Mouse (Mus musculus): ENCODE measurements at regions not wholly inside any gene's neighbourhood (a gene's known extent, or its start where the extent isn't known, plus 50 kb on each side); places are given as distances from the start of the nearest gene placed in this dataset.

DNA sequence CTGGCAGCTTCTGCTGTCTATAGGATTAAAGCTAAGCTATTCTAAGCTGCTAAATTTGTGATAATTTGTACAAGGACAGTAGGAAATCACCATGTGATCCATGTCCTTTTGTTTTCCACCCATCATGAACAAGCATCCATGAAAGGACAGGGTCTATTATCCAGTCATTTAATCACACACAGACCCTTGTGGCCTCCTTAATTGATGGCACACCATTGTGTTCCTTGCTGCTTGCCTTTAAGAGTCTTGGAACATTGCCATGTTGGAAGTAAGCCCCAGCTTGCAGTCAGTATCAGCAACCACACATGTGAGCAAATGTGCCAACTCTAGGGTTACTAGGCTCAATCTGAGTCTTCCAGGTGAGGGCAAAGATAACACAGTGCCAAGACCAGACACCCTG is 608.7 kb downstream of the Hs3st4 start:
- no peak for ATAC-seq (replicated peaks; ENCODE audit: insufficient number of reproducible peaks, insufficient read depth, low FRiP score, low read depth)
- Histone ChIP-seq H3K4me1 (replicated peaks) (no peaks in the 10 kb centered on the region), H3K36me3 (no peaks in the 10 kb centered on the region), H3K27me3 (no peaks in the 10 kb centered on the region), H3K9ac (no peak overlapping the region), H3K4me2 (no peak overlapping the region), H3K9me3 (replicated peaks) (no peaks in the 10 kb centered on the region), H3K4me3 (no peak overlapping the region), H3K27ac (no peak overlapping the region)

DNA sequence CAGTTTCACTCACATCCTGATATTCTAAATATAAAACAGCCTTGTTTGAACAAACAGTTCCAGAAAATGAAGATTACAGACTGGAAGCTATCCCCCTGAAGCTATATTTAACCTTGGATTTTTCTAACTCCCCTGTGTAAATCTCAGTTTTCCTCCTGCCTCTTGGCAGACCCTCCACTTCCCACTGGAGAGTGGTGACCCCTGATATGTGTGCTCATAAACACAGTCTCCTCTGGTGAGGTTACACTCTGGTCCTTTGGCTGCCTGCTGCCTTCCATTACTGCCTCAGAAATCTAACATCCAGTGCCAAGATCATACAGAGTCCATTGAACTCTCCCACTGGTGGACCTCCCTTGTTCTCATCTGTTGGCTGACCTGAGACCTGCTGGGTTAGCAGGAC is 610.8 kb downstream of the Hs3st4 start:
- Histone ChIP-seq H3K27me3 (no peaks in the 10 kb centered on the region), H3K27ac (peak overlapping the region; percentile 21; the same call in 1 of the 2 replicates), H3K4me1 (replicated peaks) (no peaks in the 10 kb centered on the region), H3K36me3 (no peaks in the 10 kb centered on the region), H3K4me2 (no peak overlapping the region), H3K9ac (no peak overlapping the region), H3K9me3 (replicated peaks) (no peaks in the 10 kb centered on the region), H3K4me3 (no peak overlapping the region)
- peak; percentile 72 for ATAC-seq (replicated peaks; ENCODE audit: insufficient number of reproducible peaks, insufficient read depth, low FRiP score, low read depth)

DNA sequence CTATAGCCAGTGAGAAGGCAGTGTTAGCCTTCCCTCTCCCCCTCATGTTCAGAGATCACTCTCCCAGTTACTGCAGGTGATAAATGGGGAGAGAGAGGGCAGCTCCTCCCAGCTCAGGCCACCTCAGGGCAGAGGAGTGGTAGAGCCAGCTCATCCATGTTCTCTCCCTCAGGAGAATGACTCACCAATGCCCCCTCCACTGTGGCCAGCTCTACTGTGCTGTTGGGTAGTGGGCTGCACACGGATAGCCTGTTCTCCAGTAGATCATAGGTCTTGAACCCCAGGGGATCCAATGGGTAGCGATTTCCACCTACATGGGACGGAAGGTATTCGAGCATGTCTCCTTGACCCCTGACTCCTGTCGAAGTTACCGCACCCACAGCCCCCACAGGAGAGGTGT is 618.1 kb downstream of the Hs3st4 start:
- 0 out of 2 replicates have a peak, but pooled peaks have one; percentile 31 for ATAC-seq (replicated peaks; ENCODE audit: insufficient number of reproducible peaks, insufficient read depth, low FRiP score, low read depth)
- Histone ChIP-seq H3K4me3 (no peak overlapping the region), H3K9ac (no peak overlapping the region), H3K9me3 (replicated peaks) (no peaks in the 10 kb centered on the region), H3K36me3 (no peaks in the 10 kb centered on the region), H3K27ac (no peak overlapping the region), H3K4me1 (replicated peaks) (no peaks in the 10 kb centered on the region), H3K4me2 (no peak overlapping the region), H3K27me3 (no peaks in the 10 kb centered on the region)
- WGBS, result 92% methylated on average over 6 of the region's 6 CpGs

DNA sequence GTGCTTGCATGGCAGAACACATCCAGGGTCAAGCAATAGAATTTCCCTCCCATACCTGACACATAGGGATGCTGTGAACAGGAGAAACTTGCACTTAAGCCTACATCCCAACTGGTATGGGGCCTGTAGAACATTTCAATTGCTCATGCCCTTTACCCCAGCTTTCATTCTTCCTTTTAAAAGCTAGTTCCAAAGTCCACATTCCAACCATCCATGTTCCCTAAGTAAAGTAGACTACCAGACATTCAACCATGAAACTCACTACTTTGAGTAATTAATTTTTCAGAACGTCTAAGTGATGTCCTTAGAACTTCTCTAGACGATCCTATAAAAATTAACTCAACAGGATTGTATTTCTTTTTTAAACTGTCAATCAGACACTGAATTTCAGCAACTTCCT is 621.9 kb downstream of the Hs3st4 start:
- Histone ChIP-seq H3K4me1 (replicated peaks) (no peaks in the 10 kb centered on the region), H3K4me3 (no peak overlapping the region), H3K27ac (no peak overlapping the region), H3K4me2 (no peak overlapping the region), H3K9me3 (replicated peaks) (no peaks in the 10 kb centered on the region), H3K9ac (no peak overlapping the region), H3K27me3 (no peaks in the 10 kb centered on the region), H3K36me3 (no peaks in the 10 kb centered on the region)
- no peak for ATAC-seq (replicated peaks; ENCODE audit: insufficient number of reproducible peaks, insufficient read depth, low FRiP score, low read depth)
- 77% methylated on average over 2 of the region's 2 CpGs for WGBS

DNA sequence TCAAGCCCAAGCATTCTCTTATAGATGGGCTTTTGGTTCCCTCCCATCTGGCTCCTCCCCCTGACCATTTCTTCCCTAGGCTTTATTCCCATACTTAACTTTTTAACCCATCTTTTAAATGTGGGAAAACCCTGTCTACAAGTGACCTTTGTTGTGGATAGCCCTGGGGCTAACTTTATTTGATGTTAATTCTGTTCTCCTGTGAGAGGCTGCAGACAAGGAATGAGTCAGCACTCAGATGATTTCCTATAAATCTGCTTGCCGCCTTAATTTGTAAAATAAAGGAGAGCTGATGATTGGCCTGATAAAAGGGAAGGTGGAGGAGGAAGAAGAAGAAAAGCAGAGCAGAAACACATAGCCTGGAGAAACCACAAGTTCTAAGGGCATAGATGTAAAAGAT is 623.3 kb downstream of the Hs3st4 start:
- H3K27me3 ChIP-seq, result no peaks in the 10 kb centered on the region
- H3K27ac ChIP-seq, result no peak overlapping the region
- H3K4me2 ChIP-seq, result no peak overlapping the region
- no peaks in the 10 kb centered on the region for H3K36me3 ChIP-seq
- no peak overlapping the region for H3K4me3 ChIP-seq
- WGBS, result 55% methylated on average over 1 of the region's 1 CpGs
- H3K9me3 ChIP-seq (replicated peaks), result no peaks in the 10 kb centered on the region
- no peaks in the 10 kb centered on the region for H3K4me1 ChIP-seq (replicated peaks)
- no peak overlapping the region for H3K9ac ChIP-seq
- no peak for ATAC-seq (replicated peaks; ENCODE audit: insufficient number of reproducible peaks, insufficient read depth, low FRiP score, low read depth)

DNA sequence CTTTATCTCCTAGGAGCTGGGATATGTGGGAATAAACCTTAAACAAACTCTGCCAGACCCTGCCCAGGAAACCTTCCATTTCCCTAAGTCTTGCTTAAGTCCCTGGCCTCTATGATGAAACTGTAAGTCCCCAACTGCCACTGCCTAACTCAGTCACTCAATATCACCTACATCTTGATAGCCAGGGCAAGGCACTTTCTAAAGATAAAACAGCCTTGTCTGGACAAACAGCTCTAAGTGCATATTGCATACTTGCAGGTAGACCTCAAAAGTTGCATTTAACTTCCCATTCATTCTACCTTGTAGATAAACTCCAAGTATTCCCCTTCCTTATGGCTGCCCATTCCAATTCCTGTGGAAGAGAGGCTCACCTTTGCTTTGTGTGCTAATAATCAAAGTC is 624.4 kb downstream of the Hs3st4 start:
- H3K4me3 ChIP-seq, result no peak overlapping the region
- H3K9ac ChIP-seq, result no peak overlapping the region
- H3K9me3 ChIP-seq (replicated peaks), result no peaks in the 10 kb centered on the region
- H3K4me2 ChIP-seq, result no peak overlapping the region
- no peaks in the 10 kb centered on the region for H3K27me3 ChIP-seq
- no peak for ATAC-seq (replicated peaks; ENCODE audit: insufficient number of reproducible peaks, insufficient read depth, low FRiP score, low read depth)
- H3K27ac ChIP-seq, result no peak overlapping the region
- H3K36me3 ChIP-seq, result no peaks in the 10 kb centered on the region
- H3K4me1 ChIP-seq (replicated peaks), result no peaks in the 10 kb centered on the region

DNA sequence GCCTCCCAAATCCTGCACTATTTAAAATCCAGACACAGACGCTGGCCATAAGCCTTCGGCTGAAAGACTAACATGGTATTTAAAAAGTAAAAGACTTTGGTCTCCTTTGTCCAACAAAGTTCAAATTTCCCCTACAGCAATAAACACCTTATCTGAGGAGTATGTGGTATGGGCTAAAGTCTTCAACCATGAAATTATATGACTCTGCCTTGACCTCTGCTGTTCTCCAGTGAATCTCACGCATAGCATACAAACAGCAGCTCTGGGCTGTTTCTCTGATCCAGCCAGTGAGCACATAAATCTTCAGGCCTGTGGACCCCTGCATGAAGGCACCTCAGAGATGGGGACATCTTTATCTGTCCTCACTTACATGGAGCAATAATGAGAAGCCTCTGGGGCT is 627.8 kb downstream of the Hs3st4 start:
- H3K4me1 ChIP-seq (replicated peaks), result no peaks in the 10 kb centered on the region
- H3K27ac ChIP-seq, result no peak overlapping the region
- H3K27me3 ChIP-seq, result no peaks in the 10 kb centered on the region
- no peaks in the 10 kb centered on the region for H3K9me3 ChIP-seq (replicated peaks)
- no peak for ATAC-seq (replicated peaks; ENCODE audit: insufficient number of reproducible peaks, insufficient read depth, low FRiP score, low read depth)
- WGBS, result 78% methylated on average over 3 of the region's 3 CpGs
- no peak overlapping the region for H3K4me2 ChIP-seq
- H3K36me3 ChIP-seq, result no peaks in the 10 kb centered on the region
- H3K4me3 ChIP-seq, result no peak overlapping the region
- no peak overlapping the region for H3K9ac ChIP-seq

DNA sequence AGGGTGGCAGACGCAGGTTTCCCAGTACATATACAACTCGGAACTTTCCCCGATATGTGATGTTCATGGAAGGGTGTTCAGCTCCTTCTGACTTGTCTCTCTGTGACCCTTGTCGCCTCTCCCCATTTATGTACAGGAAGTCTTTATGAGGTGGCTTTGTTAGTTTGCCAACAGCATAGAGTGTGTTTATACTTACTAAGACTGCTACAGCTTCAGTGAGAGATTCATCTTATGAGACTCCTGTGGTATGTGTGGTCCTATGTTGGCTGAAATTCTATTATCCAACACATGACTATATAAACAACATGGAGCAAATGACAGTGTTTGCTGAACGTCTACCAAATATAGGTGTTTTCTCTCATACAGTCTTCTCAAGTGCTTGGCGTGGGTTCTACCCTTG is 664.5 kb downstream of the Hs3st4 start:
- Histone ChIP-seq H3K9ac (no peak overlapping the region), H3K27ac (no peak overlapping the region), H3K4me3 (no peak overlapping the region), H3K4me2 (no peak overlapping the region), H3K27me3 (no peaks in the 10 kb centered on the region), H3K4me1 (replicated peaks) (no peaks in the 10 kb centered on the region), H3K9me3 (replicated peaks) (no peaks in the 10 kb centered on the region), H3K36me3 (no peaks in the 10 kb centered on the region)
- 74% methylated on average over 6 of the region's 6 CpGs for WGBS
- no peak for ATAC-seq (replicated peaks; ENCODE audit: insufficient number of reproducible peaks, insufficient read depth, low FRiP score, low read depth)

DNA sequence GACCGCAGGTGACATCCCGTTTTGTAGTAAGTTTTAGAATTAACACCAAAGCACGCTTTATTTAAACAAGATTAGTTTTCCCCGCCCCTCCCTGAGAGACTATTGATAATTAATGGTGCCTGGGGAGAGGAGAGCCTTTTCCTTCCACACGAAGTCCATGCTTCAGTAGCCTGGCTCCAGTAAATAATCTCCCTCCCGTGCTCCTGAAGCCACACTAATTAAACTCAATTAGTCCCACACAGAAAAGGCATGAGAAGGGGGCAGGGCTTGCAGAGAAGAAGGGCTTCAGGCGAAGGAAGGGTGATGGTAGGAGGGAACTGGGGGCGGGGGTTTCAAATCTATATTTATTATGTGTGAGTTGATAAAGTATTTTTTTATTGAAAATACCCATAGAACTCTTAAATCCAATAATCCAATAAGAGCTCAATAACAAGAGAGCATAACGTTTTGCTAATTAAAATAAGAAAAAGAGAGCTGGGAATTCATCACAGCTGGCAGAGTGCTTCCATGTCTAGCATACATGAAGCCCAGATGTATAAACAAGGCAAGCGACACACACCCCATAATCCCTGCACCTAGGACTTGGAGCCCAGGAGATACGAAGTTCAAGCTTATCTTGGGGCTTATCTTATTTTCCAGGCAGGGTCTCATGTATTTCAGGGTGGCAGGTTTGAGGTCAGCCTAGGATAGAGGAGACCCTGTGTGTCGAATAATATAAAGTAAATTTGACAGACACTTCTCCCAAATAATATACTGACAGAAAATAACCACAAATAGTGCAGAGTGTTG is 684.7 kb downstream of the Hs3st4 start:
- no peak overlapping the region for H3K4me3 ChIP-seq
- 44% methylated on average over 12 of the region's 12 CpGs for WGBS
- H3K9ac ChIP-seq, result no peak overlapping the region
- H3K9me3 ChIP-seq (replicated peaks), result no peaks in the 10 kb centered on the region
- no peak overlapping the region for H3K4me2 ChIP-seq
- ATAC-seq (replicated peaks; ENCODE audit: insufficient number of reproducible peaks, insufficient read depth, low FRiP score, low read depth), result no peak
- H3K27me3 ChIP-seq, result no peaks in the 10 kb centered on the region
- peaks cover 12% of the 10 kb centered on the region for H3K4me1 ChIP-seq (replicated peaks)
- no peak overlapping the region for H3K27ac ChIP-seq
- H3K36me3 ChIP-seq, result no peaks in the 10 kb centered on the region

DNA sequence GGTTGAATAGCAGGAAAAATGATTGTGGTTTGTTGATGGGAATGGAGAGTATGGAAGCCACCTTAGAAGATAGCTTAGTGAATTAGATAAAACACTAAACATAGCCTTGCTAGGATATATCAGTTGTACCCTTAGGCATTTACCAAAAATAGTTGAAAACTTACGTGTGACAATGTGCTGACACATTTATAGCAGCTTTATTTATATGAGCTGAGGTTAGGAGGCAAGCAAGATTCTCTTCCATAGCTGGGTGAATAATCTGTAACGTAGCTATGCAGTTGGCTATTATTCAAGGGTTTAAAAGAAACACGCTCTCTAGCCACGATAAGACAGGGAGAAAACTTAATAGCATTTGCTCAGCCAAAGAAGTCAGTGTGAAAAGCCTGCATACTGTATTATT is 685.4 kb downstream of the Hs3st4 start:
- 27% methylated on average over 4 of the region's 4 CpGs for WGBS
- Histone ChIP-seq H3K4me3 (no peak overlapping the region), H3K9me3 (replicated peaks) (no peaks in the 10 kb centered on the region), H3K27me3 (no peaks in the 10 kb centered on the region), H3K9ac (no peak overlapping the region), H3K4me2 (no peak overlapping the region), H3K36me3 (no peaks in the 10 kb centered on the region), H3K27ac (no peak overlapping the region), H3K4me1 (replicated peaks) (peaks cover 12% of the 10 kb centered on the region)
- no peak for ATAC-seq (replicated peaks; ENCODE audit: insufficient number of reproducible peaks, insufficient read depth, low FRiP score, low read depth)

DNA sequence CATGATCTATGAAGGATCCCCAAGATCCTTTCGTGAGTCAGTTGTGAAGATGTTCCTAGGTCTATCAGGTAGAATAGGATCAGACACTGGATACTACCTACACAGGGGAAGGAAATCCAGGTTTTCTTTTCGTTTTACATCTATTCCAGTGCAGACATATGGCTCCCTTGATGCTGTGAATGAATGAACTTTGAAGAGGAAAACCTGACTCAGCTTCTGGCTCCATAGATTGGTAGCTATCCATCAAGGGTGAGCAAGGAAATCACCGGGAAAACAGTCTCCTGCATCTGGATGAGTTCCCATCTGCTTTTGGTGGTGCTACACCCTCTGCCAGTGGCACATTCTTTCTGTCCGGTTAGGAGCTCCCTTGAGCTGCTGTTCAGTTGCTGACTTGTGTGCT is 687.8 kb downstream of the Hs3st4 start:
- no peak for ATAC-seq (replicated peaks; ENCODE audit: insufficient number of reproducible peaks, insufficient read depth, low FRiP score, low read depth)
- 54% methylated on average over 4 of the region's 4 CpGs for WGBS
- H3K4me3 ChIP-seq, result no peak overlapping the region
- no peaks in the 10 kb centered on the region for H3K9me3 ChIP-seq (replicated peaks)
- H3K27me3 ChIP-seq, result no peaks in the 10 kb centered on the region
- H3K9ac ChIP-seq, result no peak overlapping the region
- no peaks in the 10 kb centered on the region for H3K36me3 ChIP-seq
- H3K4me2 ChIP-seq, result no peak overlapping the region
- no peak overlapping the region for H3K27ac ChIP-seq
- peaks cover 12% of the 10 kb centered on the region for H3K4me1 ChIP-seq (replicated peaks)

DNA sequence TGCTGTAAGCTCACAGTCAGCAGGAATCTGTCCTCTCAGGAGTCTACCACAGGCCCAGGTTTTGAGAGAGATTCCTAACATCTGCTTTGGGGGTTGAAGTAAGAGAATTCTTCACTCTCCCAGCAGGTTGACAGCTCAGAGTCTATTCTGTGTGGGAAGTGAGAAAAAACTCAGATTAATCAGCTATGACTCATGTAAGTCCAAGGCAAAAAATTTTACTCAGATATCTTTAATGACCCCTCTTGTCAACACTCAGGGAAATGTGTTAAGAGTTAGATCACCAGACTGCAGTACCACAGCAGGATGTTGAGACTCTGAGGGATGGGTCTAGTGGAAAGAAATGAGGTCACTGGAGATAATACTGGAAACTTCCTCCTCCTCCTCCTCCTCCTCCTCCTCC is 688.4 kb downstream of the Hs3st4 start:
- Histone ChIP-seq H3K4me1 (replicated peaks) (peaks cover 12% of the 10 kb centered on the region), H3K9me3 (replicated peaks) (no peaks in the 10 kb centered on the region), H3K36me3 (no peaks in the 10 kb centered on the region), H3K4me3 (no peak overlapping the region), H3K9ac (no peak overlapping the region), H3K4me2 (no peak overlapping the region), H3K27ac (no peak overlapping the region), H3K27me3 (no peaks in the 10 kb centered on the region)
- ATAC-seq (replicated peaks; ENCODE audit: insufficient number of reproducible peaks, insufficient read depth, low FRiP score, low read depth), result peak; percentile 22; the same call in 1 of the 2 replicates

All from heart, embryonic 15.5 days (tissue).